Mouse (Mus musculus) heart, adult 2 months (tissue): ENCODE measurements around the gene Cmss1.
"Not testable (repeated sequence)": the region's sequence is repeated elsewhere in the genome, so short reads cannot be mapped to it uniquely, and the experiment has no call there.

ENCODE experiments used
- CTCF ChIP-seq: fragments of 200-600 bp; IDR thresholded peaks from 2 replicates; pipeline ENCODE4 v1.8.1; 2022; ENCODE audit warnings: antibody characterized with exemption, mild to moderate bottlenecking, moderate library complexity
- POLR2A ChIP-seq: fragments of 200-500 bp; IDR thresholded peaks from 2 replicates; pipeline ENCODE4 v1.6.1; 2011; ENCODE audit warnings: mild to moderate bottlenecking, low read depth, low read length, control low read depth; ENCODE audit not compliant: insufficient read depth

DNA sequence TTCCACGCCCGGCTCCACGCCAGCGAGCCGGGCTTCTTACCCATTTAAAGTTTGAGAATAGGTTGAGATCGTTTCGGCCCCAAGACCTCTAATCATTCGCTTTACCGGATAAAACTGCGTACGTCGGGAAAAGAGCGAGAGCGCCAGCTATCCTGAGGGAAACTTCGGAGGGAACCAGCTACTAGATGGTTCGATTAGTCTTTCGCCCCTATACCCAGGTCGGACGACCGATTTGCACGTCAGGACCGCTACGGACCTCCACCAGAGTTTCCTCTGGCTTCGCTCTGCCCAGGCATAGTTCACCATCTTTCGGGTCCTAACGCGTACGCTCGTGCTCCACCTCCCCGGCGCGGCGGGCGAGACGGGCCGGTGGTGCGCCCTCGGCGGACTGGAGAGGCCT is 215.5 kb downstream of the Cmss1 start:
- not testable (repeated sequence) for TF ChIP-seq CTCF, POLR2A
